Mouse (Mus musculus) midbrain, embryonic 15.5 days (tissue): ENCODE results near the gene Gm49416. TPM values are rescaled to one million over a fixed set of nuclear protein-coding genes. Genes with fewer than 3 reads are reported as not detected.
A peak's percentile ranks its signal among the peaks of the same experiment; 100 is the strongest.
"Not testable (repeated sequence)": the region's sequence is repeated elsewhere in the genome, so short reads cannot be mapped to it uniquely, and the experiment has no call there.

ENCODE experiments used
- ATAC-seq: fragments of 200-750 bp; cut with Nextera tagmentation; replicated peaks from 2 replicates; pipeline ENCODE4 v1.8.0; 2017; ENCODE audit warnings: moderate TSS enrichment
- H3K27ac ChIP-seq: fragments of 300-500 bp; sonication (generic); 2 replicates; pipeline ENCODE4 v1.5.1; 2015; ENCODE audit warnings: mild to moderate bottlenecking, inconsistent platforms
- H3K27me3 ChIP-seq: fragments of 300-500 bp; sonication (generic); replicated peaks from 2 replicates; pipeline ENCODE4 v1.6.1; 2015; ENCODE audit warnings: inconsistent platforms
- H3K36me3 ChIP-seq: fragments of 300-500 bp; sonication (generic); replicated peaks from 2 replicates; pipeline ENCODE4 v1.6.1; 2015; ENCODE audit warnings: inconsistent platforms
- H3K4me1 ChIP-seq: fragments of 300-500 bp; sonication (generic); 2 replicates; pipeline ENCODE4 v1.6.1; 2015; ENCODE audit warnings: inconsistent platforms
- H3K4me2 ChIP-seq: fragments of 300-500 bp; sonication (generic); 2 replicates; pipeline ENCODE4 v1.6.1; 2015; ENCODE audit warnings: inconsistent platforms, mild to moderate bottlenecking, moderate library complexity
- H3K4me3 ChIP-seq: fragments of 300-500 bp; sonication (generic); 2 replicates; pipeline ENCODE4 v1.5.1; 2015; ENCODE audit warnings: mild to moderate bottlenecking, inconsistent platforms
- H3K9ac ChIP-seq: fragments of 300-500 bp; sonication (generic); 2 replicates; pipeline ENCODE4 v1.6.1; 2015; ENCODE audit warnings: mild to moderate bottlenecking, inconsistent platforms
- H3K9me3 ChIP-seq: fragments of 300-500 bp; sonication (generic); 2 replicates; pipeline ENCODE4 v1.6.1; 2016; ENCODE audit warnings: inconsistent platforms
- WGBS: fragments of 180-500 bp; shearing (Covaris S2); methylation state at CpG from one replicate; pipeline ENCODE4 v1.1.7; 2015; ENCODE audit warnings: mixed read lengths; 5-methylcytosine and 5-hydroxymethylcytosine counted together
- polyA plus RNA-seq: library from polyadenylated mRNA; unstranded; fragments of >200 nt; fragmentation: Nextera tagmentation; extraction: Ambion mirVana; gene quantifications from 2 replicates; pipeline ENCODE4 v1.2.1, GENCODE M21; 2015

The Gm49416 gene
- polyA plus RNA-seq, 1 experiment from 2014 or later = not detected

- WGBS = 83% methylated on average over 3 of the region's 3 CpGs
- ATAC-seq = no peak
- no peak overlapping the region for H3K4me3 ChIP-seq
- no peak overlapping the region for H3K9ac ChIP-seq
- H3K27ac ChIP-seq = no peak overlapping the region
- H3K9me3 ChIP-seq = no peaks in the 10 kb centered on the region
- H3K4me1 ChIP-seq = no peaks in the 10 kb centered on the region
- no peaks in the 10 kb centered on the region for H3K27me3 ChIP-seq
- H3K36me3 ChIP-seq = peaks cover 7% of the 10 kb centered on the region; the same call in 1 of the 2 replicates
- H3K4me2 ChIP-seq = no peak overlapping the region
Measured at GRCm38 (mm10) chr19:8853117-8853516, 35.6 kb upstream of the Gm49416 start.

GRCm38 (mm10) chr19:8857689-8858088 lies 31.0 kb upstream of the Gm49416 start:
- 41% methylated on average over 4 of the region's 4 CpGs for whole genome bisulfite sequencing
- Histone ChIP-seq H3K4me1 (no peaks in the 10 kb centered on the region), H3K9ac (no peak overlapping the region), H3K4me2 (no peak overlapping the region), H3K27ac (no peak overlapping the region), H3K27me3 (no peaks in the 10 kb centered on the region), H3K36me3 (no peaks in the 10 kb centered on the region), H3K9me3 (no peaks in the 10 kb centered on the region), H3K4me3 (no peak overlapping the region)
- no peak for ATAC-seq

DNA sequence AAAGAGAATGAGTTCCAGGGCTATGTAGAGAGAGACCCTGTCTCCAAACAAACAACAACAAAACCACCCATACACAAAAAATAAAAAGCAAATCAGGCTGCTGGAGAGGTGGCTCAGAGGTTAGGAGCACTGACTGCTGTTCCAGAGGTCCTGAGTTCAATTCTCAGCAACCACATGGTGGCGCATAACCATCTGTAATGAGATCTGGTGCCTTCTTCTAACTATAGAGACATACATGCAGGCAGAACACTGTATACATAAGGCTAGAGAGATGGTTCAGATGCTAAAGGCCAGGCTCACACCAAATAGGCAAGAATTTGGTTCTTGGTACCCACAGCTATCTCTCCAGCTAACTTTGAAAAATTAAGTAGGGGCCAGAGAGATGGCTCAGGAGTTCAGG lies 29.7 kb upstream of the Gm49416 start:
- Histone ChIP-seq H3K9ac (no peak overlapping the region), H3K27ac (no peak overlapping the region), H3K36me3 (no peaks in the 10 kb centered on the region), H3K4me2 (no peak overlapping the region), H3K4me3 (no peak overlapping the region), H3K9me3 (no peaks in the 10 kb centered on the region), H3K27me3 (no peaks in the 10 kb centered on the region), H3K4me1 (no peaks in the 10 kb centered on the region)
- 20% methylated on average over 1 of the region's 1 CpGs for WGBS
- no peak for ATAC-seq

GRCm38 (mm10) chr19:8864265-8864664 lies 24.5 kb upstream of the Gm49416 start:
- H3K36me3 ChIP-seq = no peaks in the 10 kb centered on the region
- no peaks in the 10 kb centered on the region for H3K27me3 ChIP-seq
- no peaks in the 10 kb centered on the region for H3K4me1 ChIP-seq
- no peak for ATAC-seq
- no peak overlapping the region for H3K27ac ChIP-seq
- H3K4me3 ChIP-seq = no peak overlapping the region
- H3K9me3 ChIP-seq = no peaks in the 10 kb centered on the region
- H3K9ac ChIP-seq = no peak overlapping the region
- H3K4me2 ChIP-seq = no peak overlapping the region
- WGBS = 81% methylated on average over 6 of the region's 6 CpGs

DNA sequence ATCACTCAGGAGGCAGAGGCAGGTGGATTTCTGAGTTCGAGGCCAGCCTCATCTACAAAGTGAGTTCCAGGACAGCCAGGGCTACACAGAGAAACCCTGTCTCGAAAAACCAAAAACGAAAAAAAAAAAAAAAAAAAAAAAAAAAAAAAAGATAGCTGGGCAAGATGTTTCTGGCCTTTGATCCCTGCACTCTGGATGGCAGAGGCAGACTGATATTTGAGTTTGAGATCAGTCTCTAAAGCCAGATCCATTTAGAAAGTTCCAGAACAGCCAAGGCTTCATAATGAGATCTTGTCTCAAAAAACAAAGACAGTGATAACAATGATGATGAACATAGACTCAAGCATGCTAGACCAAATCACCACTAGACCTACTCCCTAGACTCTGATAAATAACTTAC lies 18.3 kb upstream of the Gm49416 start:
- H3K27ac ChIP-seq, ATAC-seq, H3K9me3 ChIP-seq, H3K27me3 ChIP-seq: not testable (repeated sequence)
- H3K4me3 ChIP-seq = peak overlapping the region; percentile 93; the same call in 1 of the 2 replicates
- H3K4me1 ChIP-seq = peaks cover 15% of the 10 kb centered on the region
- 79% methylated on average over 3 of the region's 3 CpGs for WGBS
- peak overlapping the region; percentile 91 for H3K4me2 ChIP-seq
- H3K9ac ChIP-seq = 0 out of 2 replicates have a peak overlapping the region, but pooled peaks have one; percentile 97
- H3K36me3 ChIP-seq = peaks cover 21% of the 10 kb centered on the region

- ATAC-seq = peak; percentile 64
- WGBS = 66% methylated on average over 9 of the region's 9 CpGs
- Histone ChIP-seq H3K36me3 (peaks cover 24% of the 10 kb centered on the region), H3K4me1 (peaks cover 15% of the 10 kb centered on the region), H3K4me2 (peak overlapping the region; percentile 91), H3K9ac (peak overlapping the region; percentile 97), H3K4me3 (peak overlapping the region; percentile 93), H3K9me3 (no peaks in the 10 kb centered on the region), H3K27me3 (no peaks in the 10 kb centered on the region), H3K27ac (peak overlapping the region; percentile 79)
Measured at GRCm38 (mm10) chr19:8870838-8871237, 17.9 kb upstream of the Gm49416 start.

DNA sequence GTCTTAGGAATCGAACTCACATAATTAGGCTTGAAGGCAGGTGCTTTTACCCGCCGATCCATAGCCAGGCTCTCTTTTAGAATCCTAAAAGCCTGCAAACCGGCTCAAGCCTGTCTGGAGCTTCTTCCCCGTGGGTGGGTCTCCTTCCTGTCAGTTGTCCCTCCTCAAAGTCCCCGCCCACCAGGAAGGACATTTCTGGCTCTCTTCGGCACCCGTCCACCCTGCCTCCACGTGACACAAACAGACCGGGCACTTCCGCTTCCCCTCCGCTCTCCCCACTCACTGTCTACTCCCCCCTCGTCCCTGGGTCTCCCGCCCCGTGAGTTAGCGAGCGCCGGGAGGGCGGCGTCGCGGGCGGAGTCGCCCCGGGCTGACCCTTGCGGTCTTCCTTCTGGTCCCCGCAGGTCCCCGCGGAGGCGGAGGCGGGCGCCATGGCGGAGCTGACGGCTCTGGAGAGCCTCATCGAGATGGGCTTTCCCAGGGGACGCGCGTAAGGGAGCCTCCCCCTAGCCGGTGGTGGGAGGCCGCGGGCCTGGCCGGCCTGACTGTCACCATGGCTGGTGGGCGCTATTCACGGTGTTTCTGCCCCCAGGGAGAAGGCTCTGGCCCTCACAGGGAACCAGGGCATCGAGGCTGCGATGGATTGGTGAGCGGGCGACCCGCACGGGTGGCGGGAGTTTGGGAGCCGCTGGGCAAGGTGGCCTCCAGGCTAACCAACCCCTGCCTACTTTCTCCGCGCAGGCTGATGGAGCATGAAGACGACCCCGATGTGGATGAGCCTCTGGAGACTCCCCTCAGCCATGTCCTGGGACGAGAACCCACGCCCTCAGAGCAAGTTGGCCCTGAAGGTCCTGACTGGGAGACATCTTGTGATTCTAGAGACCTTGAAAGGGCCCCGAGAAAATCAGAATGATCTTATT lies 17.2 kb upstream of the Gm49416 start, which contains the start of gene Ubxn1:
TSS of gene Ubxn1 (plus strand) at position 230 of the 920 bp plus-strand sequence.
- H3K9ac ChIP-seq = peak within 1 kb of the TSS; percentile 97
- H3K4me3 ChIP-seq = peak within 1 kb of the TSS; percentile 93
- under 1% methylated on average over 58 of the region's 59 CpGs for WGBS
- H3K27me3 ChIP-seq = no peaks in the 10 kb centered on the region
- H3K4me2 ChIP-seq = peak within 1 kb of the TSS; percentile 91
- H3K27ac ChIP-seq = peak within 1 kb of the TSS; percentile 79
- H3K4me1 ChIP-seq = peaks cover 15% of the 10 kb centered on the region
- H3K9me3 ChIP-seq = no peaks in the 10 kb centered on the region
- ATAC-seq = peak; percentile 98
- peaks cover 27% of the 10 kb centered on the region for H3K36me3 ChIP-seq

- ATAC-seq = no peak
- H3K4me1 ChIP-seq = peaks cover 15% of the 10 kb centered on the region
- no peaks in the 10 kb centered on the region for H3K27me3 ChIP-seq
- H3K4me2 ChIP-seq = peak overlapping the region; percentile 91
- 84% methylated on average over 10 of the region's 10 CpGs for WGBS
- peak overlapping the region; percentile 93 for H3K4me3 ChIP-seq
- no peak overlapping the region for H3K27ac ChIP-seq
- no peaks in the 10 kb centered on the region for H3K9me3 ChIP-seq
- peak overlapping the region; percentile 97 for H3K9ac ChIP-seq
- H3K36me3 ChIP-seq = peaks cover 28% of the 10 kb centered on the region
Measured at GRCm38 (mm10) chr19:8872266-8872840, 16.4 kb upstream of the Gm49416 start.

DNA sequence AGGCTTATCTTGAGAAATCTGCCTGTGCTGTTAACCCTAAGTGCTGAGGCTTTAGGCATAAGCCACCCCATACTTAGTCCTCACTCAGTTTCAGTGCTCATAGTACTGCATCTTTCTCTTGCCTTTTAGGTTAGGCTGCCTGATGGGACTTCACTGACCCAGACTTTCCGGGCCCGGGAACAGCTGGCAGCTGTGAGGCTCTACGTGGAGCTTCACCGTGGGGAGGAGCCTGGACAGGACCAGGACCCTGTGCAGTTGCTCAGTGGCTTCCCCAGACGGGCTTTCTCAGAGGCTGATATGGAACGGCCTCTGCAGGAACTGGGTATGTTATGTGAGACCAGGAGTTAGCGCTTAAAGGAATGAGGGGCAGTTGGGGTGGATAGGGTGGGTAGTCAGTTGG lies 13.7 kb upstream of the Gm49416 start:
- no peaks in the 10 kb centered on the region for H3K9me3 ChIP-seq
- H3K4me1 ChIP-seq = peaks cover 23% of the 10 kb centered on the region
- no peak for ATAC-seq
- H3K4me2 ChIP-seq = no peak overlapping the region
- no peak overlapping the region for H3K9ac ChIP-seq
- no peak overlapping the region for H3K27ac ChIP-seq
- H3K4me3 ChIP-seq = no peak overlapping the region
- H3K36me3 ChIP-seq = peaks cover 28% of the 10 kb centered on the region
- H3K27me3 ChIP-seq = no peaks in the 10 kb centered on the region
- 93% methylated on average over 7 of the region's 7 CpGs for WGBS

DNA sequence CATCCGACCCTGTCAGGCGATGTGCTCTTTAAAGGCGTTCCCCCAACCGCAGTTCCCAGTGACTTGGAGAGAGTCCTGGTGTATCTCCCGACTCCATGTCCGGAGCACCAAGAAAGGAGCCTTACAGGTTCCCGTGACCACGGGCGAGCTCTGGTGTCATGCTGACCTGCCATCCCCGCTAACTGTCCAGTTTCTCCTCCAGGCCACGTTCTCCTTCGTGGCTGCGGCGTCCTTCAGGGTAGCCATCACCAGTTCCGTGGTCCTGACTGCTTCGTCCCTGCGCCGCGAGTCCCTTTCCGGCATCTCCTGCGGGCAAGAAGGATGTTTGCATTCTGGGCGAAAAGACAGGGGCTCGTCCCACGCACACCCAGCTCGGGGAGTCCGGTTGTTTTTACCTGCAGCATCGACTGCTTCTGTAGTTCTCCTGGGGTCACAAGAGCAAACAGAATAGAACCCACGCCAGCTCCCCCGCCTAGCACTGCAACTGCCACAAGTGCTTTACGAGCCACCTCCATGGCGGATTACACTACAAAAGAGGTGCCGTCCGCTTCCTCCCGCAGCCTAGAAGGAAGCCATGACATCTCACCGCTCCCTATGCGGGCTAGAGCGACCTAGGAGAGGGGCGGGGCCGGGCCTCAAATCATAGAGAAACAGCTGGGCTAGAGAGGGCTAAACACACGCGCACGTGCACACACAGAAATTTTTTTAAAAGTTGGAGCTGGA lies 8.3 kb upstream of the Gm49416 start, which contains the start of gene Uqcc3:
TSS of gene Uqcc3 (minus strand) at position 613 of the 723 bp plus-strand sequence.
- peaks cover 6% of the 10 kb centered on the region; the same call in 1 of the 2 replicates for H3K36me3 ChIP-seq
- WGBS = under 1% methylated on average over 42 of the region's 42 CpGs
- peak within 1 kb of the TSS; percentile 65 for H3K4me3 ChIP-seq
- H3K27ac ChIP-seq = peak within 1 kb of the TSS; percentile 84
- H3K4me1 ChIP-seq = peaks cover 15% of the 10 kb centered on the region
- peak within 1 kb of the TSS; percentile 79 for H3K9ac ChIP-seq
- H3K4me2 ChIP-seq = peak within 1 kb of the TSS; percentile 76
- H3K27me3 ChIP-seq = no peaks in the 10 kb centered on the region
- peak; percentile 98 for ATAC-seq
- H3K9me3 ChIP-seq = no peaks in the 10 kb centered on the region

DNA sequence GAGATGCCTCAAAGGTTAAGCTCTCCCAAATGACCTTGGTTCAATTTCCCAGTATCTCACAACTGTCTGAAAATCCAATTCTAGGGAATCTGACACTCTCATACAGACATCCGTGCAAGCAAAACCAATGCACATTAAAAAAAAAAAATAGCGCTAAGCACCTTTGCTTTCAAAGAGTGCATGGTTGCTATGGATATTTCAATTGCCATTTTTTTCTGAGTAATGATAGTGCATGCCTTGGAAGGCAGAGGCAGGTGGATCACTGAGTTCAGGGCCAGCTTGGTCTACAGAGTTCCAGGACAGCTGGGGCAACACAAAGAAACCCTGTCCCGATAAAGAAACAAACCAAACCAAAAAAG lies 7.7 kb upstream of the Gm49416 start:
- H3K27me3 ChIP-seq = no peaks in the 10 kb centered on the region
- peak overlapping the region; percentile 76 for H3K4me2 ChIP-seq
- ATAC-seq = peak; percentile 26; the same call in 1 of the 2 replicates
- peak overlapping the region; percentile 84; the same call in 1 of the 2 replicates for H3K27ac ChIP-seq
- peaks cover 15% of the 10 kb centered on the region for H3K4me1 ChIP-seq
- peak overlapping the region; percentile 65 for H3K4me3 ChIP-seq
- H3K36me3 ChIP-seq = 0 out of 2 replicates have a peak, but pooled peaks cover 4% of the 10 kb centered on the region
- H3K9me3 ChIP-seq = no peaks in the 10 kb centered on the region
- 9% methylated on average over 3 of the region's 3 CpGs for WGBS
- peak overlapping the region; percentile 79 for H3K9ac ChIP-seq

- Histone ChIP-seq H3K36me3 (no peaks in the 10 kb centered on the region), H3K4me3 (no peak within 1 kb of the TSS), H3K27me3 (no peaks in the 10 kb centered on the region), H3K9me3 (no peaks in the 10 kb centered on the region), H3K9ac (no peak within 1 kb of the TSS), H3K4me1 (peaks cover 22% of the 10 kb centered on the region), H3K27ac (no peak within 1 kb of the TSS), H3K4me2 (no peak within 1 kb of the TSS)
- ATAC-seq = no peak
- WGBS = 71% methylated on average over 3 of the region's 3 CpGs
Measured at GRCm38 (mm10) chr19:8883616-8884015, 5.1 kb upstream of the Gm49416 start, which contains the start of the genes Lbhd1 and Gm49403. Gene Lbhd1 (plus strand): TSS chr19:8883732. Gene Gm49403 (plus strand): TSS chr19:8883930.
